Mouse (Mus musculus): Measurements from ENCODE around the gene Prrxl1.
A peak's percentile ranks its signal among the peaks of the same experiment; 100 is the strongest.

Prrxl1 gene

GRCm38 (mm10) chr14:32599290-32600041 is at the start of gene Prrxl1:
Prrxl1 (plus strand) TSS chr14:32599407.
- DNase-seq = peak; percentile 13 to 22

- peak; percentile 12 to 15 for DNase-seq
These were observed 47.4 kb upstream of the Prrxl1 start for GRCm38 (mm10) chr14:32551854-32552253.

GRCm38 (mm10) chr14:32553198-32553903 is 45.9 kb upstream of the Prrxl1 start:
- no peak for DNase-seq

- peak in 1 of 2 experiments; percentile 27 for DNase-seq
These were observed 44.2 kb upstream of the Prrxl1 start for GRCm38 (mm10) chr14:32554860-32555526.

GRCm38 (mm10) chr14:32561428-32561827 is 37.8 kb upstream of the Prrxl1 start:
- no peak for DNase-seq

GRCm38 (mm10) chr14:32563661-32564060 is 35.5 kb upstream of the Prrxl1 start:
- DNase-seq = no peak

- DNase-seq = no peak
These were observed 26.7 kb upstream of the Prrxl1 start for GRCm38 (mm10) chr14:32572519-32572918.

- DNase-seq = no peak
These were observed 20.8 kb upstream of the Prrxl1 start for GRCm38 (mm10) chr14:32578420-32578819.

GRCm38 (mm10) chr14:32583696-32584095 is 15.5 kb upstream of the Prrxl1 start:
- no peak for DNase-seq

- peak; percentile 88 for DNase-seq
These were observed 12.0 kb upstream of the Prrxl1 start for GRCm38 (mm10) chr14:32587013-32587784.

GRCm38 (mm10) chr14:32590377-32590776 is 8.8 kb upstream of the Prrxl1 start:
- no peak for DNase-seq

- DNase-seq = peak; percentile 92 to 94
These were observed 1.7 kb upstream of the Prrxl1 start for GRCm38 (mm10) chr14:32597232-32598231.

- no peak for DNase-seq
These were observed 579 bp upstream of the Prrxl1 start for GRCm38 (mm10) chr14:32598437-32599219.

GRCm38 (mm10) chr14:32600110-32600509 is 903 bp downstream of the Prrxl1 start:
- no peak for DNase-seq

GRCm38 (mm10) chr14:32605508-32605907 is 6.3 kb downstream of the Prrxl1 start:
- DNase-seq = no peak

GRCm38 (mm10) chr14:32606316-32606715 is 7.1 kb downstream of the Prrxl1 start:
- DNase-seq = no peak

- peak; percentile 76 to 80 for DNase-seq
These were observed 10.2 kb downstream of the Prrxl1 start for GRCm38 (mm10) chr14:32609392-32609791.

- no peak for DNase-seq
These were observed 18.0 kb downstream of the Prrxl1 start for GRCm38 (mm10) chr14:32617253-32617652.

- no peak for DNase-seq
These were observed 25.0 kb downstream of the Prrxl1 start for GRCm38 (mm10) chr14:32624245-32624644.

GRCm38 (mm10) chr14:32624811-32625210 is 25.6 kb downstream of the Prrxl1 start:
- no peak for DNase-seq

GRCm38 (mm10) chr14:32627271-32627670 is 28.1 kb downstream of the Prrxl1 start:
- peak; percentile 39 to 51 for DNase-seq
